Mouse (Mus musculus): Measurements from ENCODE around the gene Chrna4.

Gene Chrna4

GRCm38 (mm10) chr2:181036561-181036960 is 6.8 kb downstream of the Chrna4 start:
- DNase-seq, result no peak

- DNase-seq, result no peak
These were observed 8.2 kb downstream of the Chrna4 start for GRCm38 (mm10) chr2:181035186-181035585.

GRCm38 (mm10) chr2:181033310-181033709 is 10.0 kb downstream of the Chrna4 start:
- DNase-seq, result no peak

DNA sequence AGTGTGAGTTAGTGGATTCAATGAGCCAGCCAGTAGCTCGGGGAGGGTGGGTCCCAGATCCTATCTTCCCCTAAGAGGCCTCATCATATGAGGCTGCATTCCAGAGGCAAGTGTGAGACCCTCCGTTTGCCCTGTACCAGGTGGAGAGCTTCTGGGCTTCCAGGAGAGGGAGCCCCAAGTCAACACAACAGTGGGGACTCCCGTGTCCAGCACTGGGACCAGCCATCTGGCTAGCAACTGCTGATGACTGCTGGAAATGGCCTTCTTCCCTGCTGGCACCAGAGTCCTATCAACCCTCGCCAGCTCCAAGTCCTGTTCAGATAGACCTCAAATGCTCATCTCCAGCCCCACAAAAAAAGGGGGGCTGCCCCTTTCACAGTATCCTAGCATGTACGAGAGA is 10.9 kb downstream of the Chrna4 start:
- DNase-seq, result peak; percentile 85

- DNase-seq, result no peak
These were observed 11.9 kb downstream of the Chrna4 start for GRCm38 (mm10) chr2:181031406-181031934.

- DNase-seq, result no peak
These were observed 35.0 kb downstream of the Chrna4 start for GRCm38 (mm10) chr2:181008339-181008738.

DNA sequence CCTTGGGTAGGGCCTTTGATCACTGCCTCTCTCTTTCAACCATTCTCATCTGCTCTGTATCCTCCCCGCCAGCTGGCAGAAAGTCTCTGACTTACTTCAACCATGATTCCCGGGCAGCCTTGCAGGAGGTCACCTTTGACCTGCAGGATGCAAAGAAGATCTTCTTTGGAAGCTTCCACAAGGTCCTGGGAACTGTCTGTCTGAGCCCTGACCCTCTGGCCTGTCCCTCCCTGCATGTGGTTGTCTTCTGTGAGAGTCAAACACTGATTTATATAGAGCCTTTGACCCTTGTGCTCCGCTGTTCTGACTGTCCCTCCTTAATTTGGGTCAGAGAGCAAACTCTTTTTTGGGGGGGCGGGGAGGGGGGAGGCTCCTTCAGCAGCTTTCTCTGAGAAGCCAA is 36.3 kb downstream of the Chrna4 start:
- DNase-seq, result no peak

- DNase-seq, result no peak
These were observed 46.4 kb downstream of the Chrna4 start for GRCm38 (mm10) chr2:180996905-180997304.

- DNase-seq, result peak; percentile 38
These were observed 46.9 kb downstream of the Chrna4 start for GRCm38 (mm10) chr2:180996436-180996835.

- no peak for DNase-seq
These were observed 47.9 kb downstream of the Chrna4 start for GRCm38 (mm10) chr2:180995457-180995856.

- no peak for DNase-seq
These were observed 49.0 kb downstream of the Chrna4 start for GRCm38 (mm10) chr2:180994360-180994759.

- DNase-seq, result no peak
These were observed 53.0 kb downstream of the Chrna4 start for GRCm38 (mm10) chr2:180990347-180990746.

DNA sequence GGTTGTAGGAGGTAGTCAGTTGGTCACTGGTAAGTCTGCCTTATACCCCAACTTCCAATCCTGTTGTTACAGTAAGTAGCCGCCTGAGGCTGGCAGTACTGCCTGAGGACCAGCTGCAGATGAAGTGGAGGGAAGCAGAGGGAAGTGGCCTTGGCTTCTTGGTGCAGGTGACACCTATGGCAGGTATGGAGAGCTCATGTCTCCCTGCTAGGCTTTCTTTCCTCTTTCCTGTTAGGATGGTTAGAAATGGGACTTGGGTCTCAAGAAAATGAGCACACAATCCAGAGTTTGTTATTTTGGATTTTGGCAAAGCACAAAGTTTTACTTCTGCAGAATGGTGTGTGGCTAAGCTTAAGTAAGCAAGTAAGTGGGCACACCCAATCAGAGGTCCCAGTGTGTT is 54.4 kb downstream of the Chrna4 start:
- DNase-seq, result no peak

DNA sequence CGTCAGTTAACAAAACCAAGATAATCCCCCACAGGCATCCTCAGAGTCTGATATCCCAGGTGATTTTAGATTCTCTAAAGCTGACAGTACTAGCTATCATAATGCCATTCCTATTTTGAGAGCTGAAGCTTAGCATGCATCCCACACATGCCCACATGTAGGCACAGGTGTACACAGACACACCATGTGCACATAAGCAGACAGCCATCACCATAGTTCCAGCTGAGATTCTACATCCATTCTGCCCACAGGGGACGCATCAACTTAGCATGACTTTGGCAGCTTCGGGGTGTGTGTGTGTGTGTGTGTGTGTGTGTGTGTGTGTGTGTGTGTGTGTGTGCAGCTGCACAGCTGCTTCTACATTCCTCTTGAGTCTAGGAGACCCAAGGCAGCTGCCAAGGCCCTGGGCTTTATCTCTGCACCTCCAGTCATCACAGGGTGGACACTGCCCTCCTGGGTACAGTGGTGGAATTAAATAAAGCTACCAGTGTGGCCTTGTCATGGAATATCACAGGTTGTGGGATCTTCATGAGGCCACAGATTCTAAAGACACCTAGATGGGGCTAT is 54.9 kb downstream of the Chrna4 start:
- DNase-seq, result no peak

GRCm38 (mm10) chr2:180987432-180988030 is 55.8 kb downstream of the Chrna4 start:
- DNase-seq, result no peak

- no peak for DNase-seq
These were observed 56.3 kb downstream of the Chrna4 start for GRCm38 (mm10) chr2:180987001-180987400.

GRCm38 (mm10) chr2:180986449-180986848 is 56.9 kb downstream of the Chrna4 start, which contains the start of gene Col20a1:
TSS of gene Col20a1 (plus strand) at chr2:180986535.
- no peak for DNase-seq

GRCm38 (mm10) chr2:180985635-180986034 is 57.7 kb downstream of the Chrna4 start:
- no peak for DNase-seq

GRCm38 (mm10) chr2:180981133-180981532 is 62.2 kb downstream of the Chrna4 start:
- no peak for DNase-seq

Data from cerebellum, adult 11-12 months (tissue).